Mouse (Mus musculus) lung, embryonic 15.5 days (tissue): ENCODE measurements around the gene Cltrn. TPM values are rescaled to one million over a fixed set of nuclear protein-coding genes. Genes with fewer than 3 reads are reported as not detected.

ENCODE experiments used
- ATAC-seq: fragments of 200-750 bp; cut with Nextera tagmentation; 2 replicates; pipeline ENCODE4 v1.8.0; 2017; ENCODE audit warnings: moderate number of reproducible peaks, borderline replicate concordance; ENCODE audit not compliant: low FRiP score, low TSS enrichment; ENCODE audit errors: extremely low read depth
- H3K27ac ChIP-seq: fragments of 300-500 bp; sonication (generic); 2 replicates; pipeline ENCODE4 v1.5.1; 2015; ENCODE audit warnings: moderate library complexity, mild to moderate bottlenecking, inconsistent platforms
- H3K27me3 ChIP-seq: fragments of 300-500 bp; sonication (generic); 2 replicates; pipeline ENCODE4 v1.6.1; 2015; ENCODE audit warnings: inconsistent platforms
- H3K36me3 ChIP-seq: fragments of 300-500 bp; sonication (generic); 2 replicates; pipeline ENCODE4 v1.6.1; 2015; ENCODE audit warnings: inconsistent platforms
- H3K4me1 ChIP-seq: fragments of 300-500 bp; sonication (generic); 2 replicates; pipeline ENCODE4 v1.6.1; 2015; ENCODE audit warnings: inconsistent platforms
- H3K4me2 ChIP-seq: fragments of 300-500 bp; sonication (generic); 2 replicates; pipeline ENCODE4 v1.6.1; 2015; ENCODE audit warnings: inconsistent platforms, mild to moderate bottlenecking, moderate library complexity
- H3K4me3 ChIP-seq: fragments of 300-500 bp; sonication (generic); 2 replicates; pipeline ENCODE4 v1.5.1; 2015; ENCODE audit warnings: mild to moderate bottlenecking, inconsistent platforms
- H3K9ac ChIP-seq: fragments of 300-500 bp; sonication (generic); 2 replicates; pipeline ENCODE4 v1.6.1; 2015; ENCODE audit warnings: inconsistent platforms
- H3K9me3 ChIP-seq: fragments of 300-500 bp; sonication (generic); 2 replicates; pipeline ENCODE4 v1.6.1; 2016; ENCODE audit warnings: inconsistent platforms
- WGBS: fragments of 180-500 bp; shearing (Covaris S2); methylation state at CpG from one replicate; pipeline ENCODE4 v1.1.7; 2015; 5-methylcytosine and 5-hydroxymethylcytosine counted together
- polyA plus RNA-seq: library from polyadenylated mRNA; unstranded; fragments of >200 nt; fragmentation: Nextera tagmentation; extraction: Ambion mirVana; gene quantifications from 2 replicates; pipeline ENCODE4 v1.2.1, GENCODE M21; 2015

The Cltrn gene
- polyA plus RNA-seq = 0.62 and 0.65 TPM in 2 replicates

DNA sequence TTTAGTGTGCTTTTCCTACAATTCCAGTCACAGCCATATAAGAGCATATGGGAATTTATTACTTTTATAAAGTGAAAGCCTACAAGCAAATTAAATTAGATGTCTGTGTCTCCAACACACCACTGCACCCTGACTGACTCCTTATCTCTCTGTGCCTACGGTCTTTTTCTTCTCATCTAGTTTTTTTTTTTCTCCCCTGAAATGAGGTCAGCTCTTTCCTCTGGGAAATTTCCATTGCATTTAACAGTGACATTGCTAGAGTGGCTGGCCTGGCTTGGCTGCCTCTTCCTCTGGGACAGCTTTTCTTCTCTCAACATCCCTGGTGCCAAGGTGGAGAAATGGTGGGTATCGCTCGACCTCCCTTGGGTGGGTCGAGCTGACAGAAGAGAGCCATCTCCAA lies at the start of gene Cltrn:
TSS of gene Cltrn (plus strand) at position 249 of the 400 bp plus-strand sequence.
- Histone ChIP-seq H3K27me3 (no peaks in the 10 kb centered on the region), H3K36me3 (no peaks in the 10 kb centered on the region), H3K9ac (no peak within 1 kb of the TSS), H3K4me1 (no peaks in the 10 kb centered on the region), H3K4me3 (no peak within 1 kb of the TSS), H3K9me3 (no peaks in the 10 kb centered on the region), H3K4me2 (no peak within 1 kb of the TSS), H3K27ac (no peak within 1 kb of the TSS)
- ATAC-seq = no peak
- 74% methylated on average over 4 of the region's 4 CpGs for WGBS

DNA sequence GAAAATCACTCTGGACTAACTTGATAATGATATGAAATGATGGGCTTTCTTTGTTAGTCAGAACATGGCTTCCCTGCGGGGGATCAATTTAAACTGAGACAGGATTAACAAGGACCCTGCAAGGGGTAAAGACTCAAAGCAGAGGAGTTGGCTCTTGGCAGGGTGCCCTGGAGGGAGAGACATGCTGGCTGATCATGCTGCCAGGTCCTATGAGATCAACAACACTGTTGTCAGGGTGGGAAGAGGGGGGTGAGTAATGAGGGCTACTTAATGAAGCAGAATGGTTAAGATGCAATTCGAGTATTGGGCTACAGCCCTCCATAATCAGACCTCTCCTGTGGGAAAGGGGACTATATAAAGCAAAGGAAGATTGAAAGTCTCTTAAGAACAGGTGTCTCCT lies 49.7 kb upstream of the Cltrn start:
- no peak overlapping the region for H3K4me3 ChIP-seq
- no peaks in the 10 kb centered on the region for H3K4me1 ChIP-seq
- no peak overlapping the region for H3K4me2 ChIP-seq
- H3K27me3 ChIP-seq = no peaks in the 10 kb centered on the region
- ATAC-seq = no peak
- H3K36me3 ChIP-seq = no peaks in the 10 kb centered on the region
- H3K9me3 ChIP-seq = no peaks in the 10 kb centered on the region
- H3K9ac ChIP-seq = no peak overlapping the region
- 46% methylated on average over 2 of the region's 2 CpGs for WGBS
- H3K27ac ChIP-seq = no peak overlapping the region

DNA sequence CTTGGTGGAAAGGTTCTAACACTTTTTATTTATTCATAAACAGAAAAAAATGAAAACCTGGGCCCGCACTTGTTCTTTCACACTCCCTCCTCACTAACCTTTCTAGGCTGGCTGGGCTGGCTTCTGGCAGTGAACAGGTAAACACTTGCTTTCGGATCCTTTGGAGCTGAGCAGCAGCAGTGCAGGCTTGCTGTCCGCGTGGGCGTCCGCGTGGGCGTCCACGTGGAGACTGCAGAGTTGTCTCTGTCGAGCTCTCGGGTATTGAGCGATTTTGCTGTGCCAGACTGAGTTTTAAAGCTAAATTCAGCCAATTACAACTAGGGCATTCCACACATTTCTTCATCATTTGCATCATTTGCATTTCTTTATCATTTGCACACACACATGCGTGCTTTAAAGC lies 46.6 kb upstream of the Cltrn start:
- Histone ChIP-seq H3K27me3 (no peaks in the 10 kb centered on the region), H3K4me1 (no peaks in the 10 kb centered on the region), H3K4me3 (no peak overlapping the region), H3K4me2 (no peak overlapping the region), H3K27ac (no peak overlapping the region), H3K36me3 (no peaks in the 10 kb centered on the region), H3K9me3 (no peaks in the 10 kb centered on the region), H3K9ac (no peak overlapping the region)
- WGBS = 56% methylated on average over 13 of the region's 13 CpGs
- ATAC-seq = no peak

DNA sequence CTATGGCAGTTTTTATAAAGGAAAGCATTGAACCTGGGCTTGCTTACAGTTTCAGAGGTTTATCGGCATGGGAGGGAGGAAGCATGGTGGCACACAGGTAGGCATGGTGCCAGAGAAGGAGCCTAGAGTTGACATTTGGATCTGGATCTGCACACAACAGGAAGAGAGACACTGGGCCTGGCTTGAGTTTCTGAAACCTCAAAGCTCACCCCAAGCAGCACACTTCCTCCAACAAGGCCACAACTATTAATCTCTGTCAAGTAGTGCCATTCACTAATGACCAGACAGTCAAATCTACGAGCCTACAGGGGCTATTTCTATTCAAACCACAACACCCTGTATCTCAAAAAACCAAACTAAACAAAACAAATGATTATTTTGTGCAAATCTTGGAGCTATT lies 41.9 kb upstream of the Cltrn start:
- WGBS = 52% methylated on average over 2 of the region's 2 CpGs

DNA sequence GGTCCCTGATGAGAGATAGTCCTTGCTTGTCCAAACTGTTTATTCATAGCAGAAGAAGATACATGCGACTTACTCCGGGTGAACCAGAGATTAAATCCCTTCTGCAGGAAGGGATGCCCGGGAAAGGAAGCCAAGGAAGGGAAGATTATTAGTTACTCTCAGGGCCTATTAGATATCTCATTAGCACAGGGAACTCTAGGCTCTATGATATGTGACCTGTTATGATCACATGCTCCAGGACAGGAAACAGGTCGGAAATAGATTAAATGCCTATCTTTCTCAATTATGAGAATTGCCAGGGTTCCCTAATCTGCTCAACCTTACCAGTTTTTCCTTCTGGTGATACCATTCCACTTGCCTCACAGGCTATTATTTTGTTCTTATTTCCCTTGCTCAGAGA lies 32.9 kb upstream of the Cltrn start:
- H3K27me3 ChIP-seq = no peaks in the 10 kb centered on the region
- no peaks in the 10 kb centered on the region for H3K4me1 ChIP-seq
- H3K4me3 ChIP-seq = no peak overlapping the region
- H3K36me3 ChIP-seq = no peaks in the 10 kb centered on the region
- WGBS = 80% methylated on average over 4 of the region's 4 CpGs
- H3K4me2 ChIP-seq = no peak overlapping the region
- no peak overlapping the region for H3K9ac ChIP-seq
- ATAC-seq = no peak
- no peak overlapping the region for H3K27ac ChIP-seq
- H3K9me3 ChIP-seq = no peaks in the 10 kb centered on the region

More for the DNA sequence above, 41.9 kb upstream of the Cltrn start:
- no peaks in the 10 kb centered on the region for H3K4me1 ChIP-seq
- H3K4me3 ChIP-seq = no peak overlapping the region
- no peaks in the 10 kb centered on the region for H3K9me3 ChIP-seq
- no peaks in the 10 kb centered on the region for H3K36me3 ChIP-seq
- H3K9ac ChIP-seq = no peak overlapping the region
- H3K4me2 ChIP-seq = no peak overlapping the region
- H3K27me3 ChIP-seq = no peaks in the 10 kb centered on the region
- ATAC-seq = no peak
- H3K27ac ChIP-seq = no peak overlapping the region

DNA sequence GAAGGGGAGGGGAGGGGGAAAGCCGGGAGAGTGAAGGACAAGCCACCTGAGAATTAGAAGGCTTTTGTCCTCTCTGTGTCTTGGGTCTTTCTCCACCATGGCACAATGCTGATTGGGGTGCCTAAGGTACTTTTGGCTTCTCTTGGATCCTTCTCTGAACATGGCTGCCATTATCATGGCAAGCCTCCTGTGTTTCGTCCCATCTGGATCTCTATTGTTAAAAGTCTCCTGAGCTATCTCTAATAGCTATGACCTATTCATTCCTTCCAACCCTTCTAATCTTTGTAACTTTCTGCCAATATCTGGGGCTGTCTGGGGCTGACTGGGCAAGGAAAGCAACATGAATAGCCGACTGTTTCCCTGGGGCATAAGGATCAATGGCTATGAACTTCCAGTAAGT lies 30.1 kb upstream of the Cltrn start:
- no peak for ATAC-seq
- WGBS = 74% methylated on average over 3 of the region's 3 CpGs
- no peaks in the 10 kb centered on the region for H3K9me3 ChIP-seq
- H3K4me2 ChIP-seq = no peak overlapping the region
- H3K27me3 ChIP-seq = no peaks in the 10 kb centered on the region
- no peak overlapping the region for H3K9ac ChIP-seq
- no peaks in the 10 kb centered on the region for H3K4me1 ChIP-seq
- no peaks in the 10 kb centered on the region for H3K36me3 ChIP-seq
- no peak overlapping the region for H3K4me3 ChIP-seq
- no peak overlapping the region for H3K27ac ChIP-seq

DNA sequence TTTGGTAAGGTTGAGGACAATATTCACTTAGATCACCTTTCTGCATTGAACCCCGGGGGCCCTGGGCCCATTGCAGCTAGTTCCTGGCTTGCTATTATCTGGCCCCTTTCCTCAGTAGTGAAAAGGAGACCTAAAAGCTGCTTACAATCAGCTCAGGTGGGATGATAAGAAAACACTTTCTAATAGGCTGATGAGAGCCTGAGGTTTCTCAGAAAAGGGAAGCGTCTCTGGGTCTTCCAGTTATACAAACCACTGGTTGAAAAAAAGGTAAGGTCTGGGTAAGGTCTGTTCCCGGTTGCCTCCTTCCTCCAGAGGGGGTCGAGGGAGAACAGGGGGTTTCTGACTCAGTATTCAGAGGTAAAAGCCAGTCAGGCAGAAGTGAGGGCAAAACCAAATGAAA lies 29.6 kb upstream of the Cltrn start:
- Histone ChIP-seq H3K4me2 (no peak overlapping the region), H3K27ac (no peak overlapping the region), H3K9me3 (no peaks in the 10 kb centered on the region), H3K4me1 (no peaks in the 10 kb centered on the region), H3K27me3 (no peaks in the 10 kb centered on the region; the same call in 1 of the 2 replicates), H3K4me3 (no peak overlapping the region), H3K9ac (no peak overlapping the region), H3K36me3 (no peaks in the 10 kb centered on the region)
- ATAC-seq = no peak
- 67% methylated on average over 4 of the region's 4 CpGs for WGBS

DNA sequence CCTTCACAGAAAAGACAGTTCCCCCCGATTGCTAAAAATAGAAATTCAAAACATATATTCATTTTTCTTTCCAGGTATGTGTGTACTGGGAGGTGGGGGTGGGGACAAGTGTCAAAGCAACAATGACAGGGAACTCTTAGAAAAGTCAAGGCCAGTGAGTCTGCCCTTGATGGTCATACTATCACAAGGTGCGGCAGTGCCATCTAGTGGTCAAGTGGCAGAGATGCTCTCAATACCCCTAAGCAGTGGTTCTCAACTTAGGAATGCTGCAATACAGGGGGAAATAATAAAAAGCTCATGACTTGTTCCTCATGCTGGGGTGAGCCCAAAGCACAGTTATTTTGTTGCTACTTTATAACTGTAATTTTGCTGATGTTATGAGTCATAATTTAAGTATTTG lies 22.4 kb upstream of the Cltrn start:
- Histone ChIP-seq H3K4me1 (no peaks in the 10 kb centered on the region), H3K27me3 (no peaks in the 10 kb centered on the region; the same call in 1 of the 2 replicates), H3K9me3 (no peaks in the 10 kb centered on the region), H3K4me2 (no peak overlapping the region), H3K4me3 (no peak overlapping the region), H3K36me3 (no peaks in the 10 kb centered on the region), H3K27ac (no peak overlapping the region), H3K9ac (no peak overlapping the region)
- peak; percentile 39; the same call in 1 of the 2 replicates for ATAC-seq
- 6% methylated on average over 2 of the region's 2 CpGs for WGBS

DNA sequence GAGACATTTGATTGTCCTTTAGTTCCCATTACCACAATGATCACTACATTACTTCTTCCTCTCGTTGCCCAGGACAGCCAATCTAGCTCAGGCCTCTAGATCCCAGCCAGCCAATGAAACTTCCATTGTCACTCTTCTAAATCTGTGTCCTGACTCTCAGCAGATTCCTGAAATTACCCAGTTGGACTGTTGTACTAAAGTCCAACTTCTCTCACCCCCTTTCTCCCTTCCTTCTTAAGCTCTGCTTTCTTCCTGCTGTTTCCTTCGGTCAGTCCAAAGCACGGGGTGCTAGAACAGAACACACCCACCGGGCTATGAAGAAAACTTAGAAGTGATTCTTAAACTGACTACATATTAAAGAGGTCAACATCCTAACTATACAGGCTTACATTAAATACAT lies 19.7 kb upstream of the Cltrn start:
- Histone ChIP-seq H3K27me3 (no peaks in the 10 kb centered on the region; the same call in 1 of the 2 replicates), H3K27ac (no peak overlapping the region), H3K36me3 (no peaks in the 10 kb centered on the region), H3K9ac (no peak overlapping the region), H3K4me1 (no peaks in the 10 kb centered on the region), H3K4me2 (no peak overlapping the region), H3K4me3 (no peak overlapping the region), H3K9me3 (no peaks in the 10 kb centered on the region)
- 88% methylated on average over 4 of the region's 4 CpGs for WGBS
- no peak for ATAC-seq

DNA sequence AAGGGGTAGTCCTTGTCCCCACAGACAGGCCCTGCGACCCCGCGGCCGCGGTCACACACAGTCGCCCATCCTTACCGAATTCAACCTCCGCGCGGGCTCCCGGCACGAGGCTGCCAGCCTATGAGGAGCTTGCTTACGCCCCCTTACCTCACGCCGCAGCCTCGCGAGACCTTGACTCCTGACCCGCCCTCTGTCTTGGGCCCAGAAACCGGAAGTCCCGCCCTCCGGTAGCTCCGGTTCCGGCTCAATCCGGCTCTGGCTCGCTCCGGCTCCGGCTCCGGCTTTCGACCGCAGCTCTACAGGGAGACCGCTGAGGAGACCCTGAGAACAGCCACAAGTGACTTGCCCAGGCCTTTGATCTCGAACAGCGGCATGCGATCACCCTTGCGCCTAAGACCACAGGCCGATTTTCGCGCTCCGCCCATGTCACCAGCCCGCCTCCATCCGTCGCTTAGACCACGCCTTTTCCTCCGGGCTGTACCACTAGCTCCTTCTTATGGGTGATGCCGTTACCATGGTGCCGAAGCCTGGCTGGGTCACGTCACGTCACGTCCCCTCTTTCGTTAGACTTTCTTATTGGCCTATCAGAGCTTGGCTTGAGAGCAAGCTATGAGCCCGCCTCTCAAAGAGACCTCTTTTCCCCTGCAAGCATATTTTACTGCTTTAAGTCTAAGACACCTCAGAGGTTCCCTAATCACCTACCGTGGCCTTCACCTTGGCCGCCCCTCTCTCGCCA lies 12.4 kb upstream of the Cltrn start, which contains the start of gene Siah1b:
TSS of gene Siah1b (minus strand) at position 454 of the 736 bp plus-strand sequence.
- H3K9me3 ChIP-seq = no peaks in the 10 kb centered on the region
- WGBS = 20% methylated on average over 54 of the region's 54 CpGs
- ATAC-seq = peak; percentile 98
- peak within 1 kb of the TSS; percentile 91 for H3K27ac ChIP-seq
- 0 out of 2 replicates have a peak, but pooled peaks cover 6% of the 10 kb centered on the region for H3K27me3 ChIP-seq
- peak within 1 kb of the TSS; percentile 63 for H3K4me3 ChIP-seq
- peak within 1 kb of the TSS; percentile 54 for H3K9ac ChIP-seq
- H3K36me3 ChIP-seq = no peaks in the 10 kb centered on the region
- peaks cover 6% of the 10 kb centered on the region; the same call in 1 of the 2 replicates for H3K4me1 ChIP-seq
- peak within 1 kb of the TSS; percentile 59 for H3K4me2 ChIP-seq

DNA sequence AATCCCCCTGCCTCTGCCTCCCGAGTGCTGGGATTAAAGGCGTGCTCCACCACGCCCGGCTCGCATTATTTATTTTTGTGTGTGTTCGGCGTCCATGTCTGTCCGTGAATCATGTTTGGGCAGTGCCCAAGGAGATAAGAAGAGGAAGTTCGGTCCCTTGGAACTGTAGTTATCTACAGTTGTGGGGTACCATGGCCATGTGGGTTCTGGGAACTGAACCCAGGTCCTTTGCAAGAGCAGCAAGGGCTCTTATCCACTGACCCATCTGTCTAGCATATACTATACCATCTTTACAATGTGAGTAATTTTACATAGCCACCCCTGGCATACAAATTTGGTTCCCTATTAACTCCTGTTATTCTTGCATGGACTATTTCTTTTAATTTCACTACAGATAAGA lies 6.6 kb upstream of the Cltrn start:
- no peak overlapping the region for H3K4me3 ChIP-seq
- no peak for ATAC-seq
- no peaks in the 10 kb centered on the region for H3K9me3 ChIP-seq
- H3K27me3 ChIP-seq = 0 out of 2 replicates have a peak, but pooled peaks cover 6% of the 10 kb centered on the region
- no peak overlapping the region for H3K27ac ChIP-seq
- no peaks in the 10 kb centered on the region for H3K4me1 ChIP-seq
- 86% methylated on average over 9 of the region's 9 CpGs for WGBS
- no peak overlapping the region for H3K4me2 ChIP-seq
- no peak overlapping the region for H3K9ac ChIP-seq
- H3K36me3 ChIP-seq = no peaks in the 10 kb centered on the region

DNA sequence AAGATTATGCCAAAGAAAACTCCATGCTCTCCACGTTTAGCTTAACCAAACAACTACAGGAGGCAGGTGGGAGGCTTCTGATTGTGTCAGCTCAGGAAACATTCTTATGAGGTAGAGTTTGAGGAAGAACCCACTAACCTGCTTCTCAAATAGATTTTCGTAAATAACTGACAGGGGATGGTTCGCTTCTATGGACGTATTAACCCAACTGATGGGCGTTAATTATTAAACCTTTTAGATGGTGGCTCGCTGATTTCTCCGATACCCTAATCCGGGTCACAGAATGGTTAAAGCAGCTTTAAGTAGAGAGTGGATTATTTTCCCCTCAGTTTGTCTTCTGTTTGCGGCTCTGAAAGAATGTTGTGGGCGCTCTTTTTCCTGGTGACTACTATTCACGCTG lies 1.3 kb downstream of the Cltrn start:
- Histone ChIP-seq H3K27me3 (no peaks in the 10 kb centered on the region), H3K4me2 (no peak overlapping the region), H3K36me3 (no peaks in the 10 kb centered on the region), H3K4me1 (no peaks in the 10 kb centered on the region), H3K27ac (no peak overlapping the region), H3K9me3 (no peaks in the 10 kb centered on the region), H3K9ac (no peak overlapping the region), H3K4me3 (no peak overlapping the region)
- 69% methylated on average over 11 of the region's 11 CpGs for WGBS
- no peak for ATAC-seq
